Mouse (Mus musculus): ENCODE measurements around the gene Wdr92. TPM values are rescaled to one million over a fixed set of nuclear protein-coding genes. Genes with fewer than 3 reads are reported as not detected.
"Not testable (repeated sequence)": the region's sequence is repeated elsewhere in the genome, so short reads cannot be mapped to it uniquely, and the experiment has no call there.

The Wdr92 gene
- total RNA-seq, 2 experiments from 2014 or later: 6.5 to 7.4 TPM

DNA sequence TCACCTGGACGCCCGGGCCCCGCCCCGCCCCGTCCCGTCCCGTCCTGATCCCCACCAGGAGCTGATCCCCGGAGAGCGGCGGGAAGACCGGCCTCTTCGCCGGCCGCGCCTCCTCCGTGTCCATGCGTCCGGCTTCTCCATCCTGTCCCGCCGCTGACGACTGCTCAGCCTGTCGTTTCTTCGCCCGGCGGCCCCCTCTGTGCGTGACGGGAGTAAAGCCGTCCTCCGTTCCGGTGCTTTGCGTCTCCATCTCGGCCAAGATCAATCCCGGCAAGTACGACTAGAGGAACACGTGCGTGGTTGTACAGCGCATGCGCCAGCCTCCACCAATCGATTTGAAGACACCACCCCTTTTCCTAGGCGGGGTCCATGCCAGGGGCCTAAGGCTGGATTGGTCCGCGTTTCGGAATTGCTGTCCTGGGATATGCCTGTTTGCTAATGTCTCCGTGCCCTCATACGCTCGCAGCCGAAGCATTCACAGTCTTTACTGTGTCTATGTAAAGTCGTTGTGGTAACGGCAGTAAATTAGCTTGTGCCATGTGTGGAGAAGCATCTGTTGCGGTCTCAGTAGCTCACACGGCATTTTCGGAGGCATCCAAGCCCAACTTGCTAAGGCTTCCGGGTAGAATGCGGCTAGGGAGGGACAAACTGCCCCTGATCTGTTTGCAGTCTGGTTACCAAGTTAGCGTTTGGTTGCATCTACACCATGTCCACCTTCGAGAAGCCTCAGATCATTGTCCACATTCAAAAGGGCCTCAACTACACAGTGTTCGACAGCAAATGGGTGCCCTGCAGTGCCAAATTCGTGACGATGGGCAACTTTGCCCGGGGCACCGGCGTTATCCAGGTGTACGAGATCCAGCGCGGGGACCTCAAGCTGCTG is 29.6 kb downstream of the Wdr92 start, which contains the start of gene Pno1:
TSS of gene Pno1 (minus strand) at position 311 of the 883 bp plus-strand sequence.
- peak; percentile 96 for DNase-seq

DNA sequence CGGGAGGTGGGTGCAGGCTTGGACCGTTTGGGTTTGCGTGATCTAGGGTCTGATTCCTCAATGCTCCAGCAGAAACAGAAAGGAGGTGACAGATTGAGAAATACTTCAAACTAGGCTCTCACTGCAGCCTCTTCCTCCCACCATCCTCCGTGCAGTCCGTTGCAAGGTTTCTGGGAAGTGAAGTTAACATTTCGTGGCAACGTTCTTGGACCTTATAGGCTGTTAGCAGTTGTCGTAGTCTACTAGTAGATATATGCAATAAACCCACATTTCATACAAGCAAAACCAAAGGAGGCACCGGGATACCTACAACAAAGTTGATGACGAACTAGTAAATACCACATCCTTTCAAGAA is 30.2 kb downstream of the Wdr92 start:
- DNase-seq: no peak

GRCm38 (mm10) chr11:17212903-17213509 is 31.1 kb downstream of the Wdr92 start:
- DNase-seq: no peak

GRCm38 (mm10) chr11:17215475-17215874 is 33.6 kb downstream of the Wdr92 start:
- no peak for DNase-seq

DNA sequence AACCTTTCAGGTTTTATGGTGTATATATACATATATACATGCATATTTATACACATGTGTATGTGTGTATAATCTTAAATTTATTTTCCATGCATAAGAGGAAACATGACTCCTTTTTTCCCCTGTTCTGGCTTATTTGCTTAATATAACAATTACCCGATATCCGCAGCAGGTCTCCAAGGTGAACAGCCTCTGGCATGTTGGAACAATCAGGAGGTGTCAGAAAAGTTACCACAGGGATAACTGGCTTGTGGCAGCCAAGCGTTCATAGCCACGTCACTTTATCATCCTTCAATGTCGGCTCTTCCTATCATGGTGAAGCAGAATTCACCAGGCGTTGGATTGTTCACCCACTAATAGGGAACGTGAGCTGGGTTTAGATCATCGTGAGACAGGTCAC is 39.2 kb downstream of the Wdr92 start:
- DNase-seq: no peak

- no peak for DNase-seq
Observed at GRCm38 (mm10) chr11:17232792-17233191, 50.9 kb downstream of the Wdr92 start.

DNA sequence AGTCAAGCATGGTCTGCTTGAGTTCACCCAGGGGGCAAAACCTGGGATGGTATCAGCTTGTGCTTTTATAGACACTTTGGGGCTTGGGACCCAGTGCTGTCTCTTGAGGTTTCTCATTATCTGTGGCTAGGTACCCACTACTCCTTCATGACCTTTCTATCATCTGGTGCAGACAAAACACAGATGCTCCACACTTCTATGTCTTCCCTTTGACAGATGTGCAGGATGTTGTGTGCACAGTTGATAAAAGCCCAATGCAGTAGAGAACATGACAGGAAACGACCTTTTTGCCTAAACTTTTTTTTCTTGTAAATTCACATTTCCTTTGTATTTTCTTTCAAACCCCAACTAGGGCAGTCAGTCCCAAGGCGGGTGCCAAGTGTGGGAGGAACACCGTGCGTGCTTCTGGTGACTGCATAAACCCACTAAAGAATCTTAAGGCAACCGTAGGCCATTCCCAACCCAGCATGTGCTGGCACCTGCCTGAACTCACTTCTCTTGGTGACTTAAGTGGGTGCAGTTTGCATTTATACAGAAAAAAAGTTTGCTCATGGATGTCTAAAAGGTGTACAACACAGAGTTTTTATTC is 54.6 kb downstream of the Wdr92 start:
- no peak for DNase-seq

GRCm38 (mm10) chr11:17238598-17238997 is 56.7 kb downstream of the Wdr92 start:
- DNase-seq: not testable (repeated sequence)

DNA sequence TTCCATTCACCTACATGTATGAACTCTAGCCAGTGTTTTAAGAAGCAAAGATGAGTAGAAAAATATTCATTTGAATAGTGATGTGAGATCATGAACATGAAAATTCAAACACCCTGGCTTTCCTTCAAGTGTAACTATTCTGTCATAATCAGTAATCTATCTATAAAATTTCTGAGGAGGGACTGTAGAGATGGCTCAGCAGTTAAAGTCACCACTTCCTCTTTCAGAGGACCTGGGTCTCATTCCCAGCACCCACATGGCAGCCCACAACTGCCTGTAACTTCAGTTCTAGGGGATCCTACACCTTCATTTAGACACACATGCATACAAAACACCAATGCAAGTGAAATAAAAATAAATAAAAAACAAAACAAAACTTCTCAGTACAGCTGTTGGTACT is 66.8 kb downstream of the Wdr92 start:
- DNase-seq: no peak

- no peak for DNase-seq
Observed at GRCm38 (mm10) chr11:17256813-17257365, 75.0 kb downstream of the Wdr92 start.

GRCm38 (mm10) chr11:17257443-17257842 is 75.5 kb downstream of the Wdr92 start, which contains the start of gene C1d:
TSS of gene C1d (plus strand) at chr11:17257579.
- DNase-seq: peak; percentile 98

DNA sequence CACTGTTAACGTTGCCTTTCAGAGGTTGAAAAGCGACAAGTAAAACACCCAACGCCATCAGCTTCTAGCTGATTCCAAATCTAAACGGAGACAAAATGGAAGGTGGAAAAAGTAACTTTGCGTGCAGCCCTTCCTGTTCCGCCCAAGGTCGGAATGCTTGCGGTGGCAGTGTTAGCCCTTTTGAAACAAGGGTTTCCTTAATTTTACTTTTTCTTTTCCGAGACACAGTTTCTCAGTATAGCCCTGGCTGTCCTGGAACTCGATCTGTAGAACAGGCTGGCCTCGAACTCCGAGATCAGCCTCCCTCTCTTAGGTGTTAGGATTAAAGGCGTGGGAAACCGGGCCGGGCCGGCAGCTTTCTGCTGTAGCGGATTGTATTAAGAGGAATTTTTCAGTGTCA is 76.0 kb downstream of the Wdr92 start:
- DNase-seq: no peak

GRCm38 (mm10) chr11:17267176-17267575 is 85.3 kb downstream of the Wdr92 start:
- no peak for DNase-seq

- DNase-seq: peak; percentile 10
Observed at GRCm38 (mm10) chr11:17268801-17269200, 86.9 kb downstream of the Wdr92 start.

GRCm38 (mm10) chr11:17279959-17280358 is 98.1 kb downstream of the Wdr92 start:
- DNase-seq: peak; percentile 16

Other genes starting within 250 kb of the Wdr92 start
- 1 to 10 TPM in 1 of 2 experiments, under 1 TPM in 1; 0.89 to 1.1 TPM for gene Fbxo48, start 230.7 kb upstream of the Wdr92 start, total RNA-seq (2021)
- 10 to 100 TPM in 1 of 2 experiments, 1 to 10 TPM in 1; 8.9 to 12.5 TPM for gene Cnrip1, start 130.5 kb upstream of the Wdr92 start, total RNA-seq (2021)
- 1 to 10 TPM; 1.9 to 3.2 TPM for gene Plek, start 129.7 kb upstream of the Wdr92 start, total RNA-seq (2021)
- gene Ppp3r1, start 22.8 kb upstream of the Wdr92 start, total RNA-seq (2021): 100 to 1,000 TPM; 177 to 186 TPM
- 10 to 100 TPM; 41.6 to 47.9 TPM for gene Pno1, start 29.5 kb downstream of the Wdr92 start, total RNA-seq (2021)
- 10 to 100 TPM; 43.7 to 45.8 TPM for gene C1d, start 75.5 kb downstream of the Wdr92 start, total RNA-seq (2021)